Mouse (Mus musculus) limb, embryonic 15.5 days (tissue): ENCODE results near the gene Syce1. TPM values are rescaled to one million over a fixed set of nuclear protein-coding genes. Genes with fewer than 3 reads are reported as not detected.

Source experiments
- ATAC-seq: fragments of 200-750 bp; cut with Nextera tagmentation; 2 replicates; pipeline ENCODE4 v1.8.0; 2017; ENCODE audit warnings: low read depth, moderate TSS enrichment; ENCODE audit not compliant: insufficient number of reproducible peaks, low FRiP score, low TSS enrichment
- H3K27ac ChIP-seq: fragments of 300-500 bp; sonication (generic); 2 replicates; pipeline ENCODE4 v1.5.1; 2015; ENCODE audit warnings: moderate library complexity, mild to moderate bottlenecking, inconsistent platforms
- H3K27me3 ChIP-seq: fragments of 300-500 bp; sonication (generic); 2 replicates; pipeline ENCODE4 v1.6.1; 2015; ENCODE audit warnings: inconsistent platforms
- H3K36me3 ChIP-seq: fragments of 300-500 bp; sonication (generic); 2 replicates; pipeline ENCODE4 v1.6.1; 2015; ENCODE audit warnings: inconsistent platforms
- H3K4me1 ChIP-seq: fragments of 300-500 bp; sonication (generic); 2 replicates; pipeline ENCODE4 v1.6.1; 2015; ENCODE audit warnings: inconsistent platforms
- H3K4me2 ChIP-seq: fragments of 300-500 bp; sonication (generic); 2 replicates; pipeline ENCODE4 v1.6.1; 2015; ENCODE audit warnings: mild to moderate bottlenecking, inconsistent platforms
- H3K4me3 ChIP-seq: fragments of 300-500 bp; sonication (generic); 2 replicates; pipeline ENCODE4 v1.5.1; 2015; ENCODE audit warnings: mild to moderate bottlenecking, inconsistent platforms
- H3K9ac ChIP-seq: fragments of 300-500 bp; sonication (generic); 2 replicates; pipeline ENCODE4 v1.6.1; 2015; ENCODE audit warnings: inconsistent platforms
- H3K9me3 ChIP-seq: fragments of 300-500 bp; sonication (generic); 2 replicates; pipeline ENCODE4 v1.6.1; 2016; ENCODE audit warnings: inconsistent platforms
- WGBS: fragments of 180-500 bp; shearing (Covaris S2); methylation state at CpG from one replicate; pipeline ENCODE4 v1.1.7; 2015; 5-methylcytosine and 5-hydroxymethylcytosine counted together
- polyA plus RNA-seq: library from polyadenylated mRNA; unstranded; fragments of >200 nt; fragmentation: Nextera tagmentation; extraction: Ambion mirVana; gene quantifications from 2 replicates; pipeline ENCODE4 v1.2.1, GENCODE M21; 2015

Syce1 gene
- polyA plus RNA-seq, 1 experiment from 2014 or later = 0.13 TPM

- no peak for ATAC-seq
- H3K9me3 ChIP-seq = no peaks in the 10 kb centered on the region
- H3K27ac ChIP-seq = no peak within 1 kb of the TSS
- no peak within 1 kb of the TSS for H3K4me2 ChIP-seq
- 81% methylated on average over 7 of the region's 7 CpGs for WGBS
- H3K27me3 ChIP-seq = no peaks in the 10 kb centered on the region
- no peak within 1 kb of the TSS for H3K9ac ChIP-seq
- no peaks in the 10 kb centered on the region for H3K4me1 ChIP-seq
- H3K4me3 ChIP-seq = no peak within 1 kb of the TSS
- H3K36me3 ChIP-seq = no peaks in the 10 kb centered on the region
These were observed 24.1 kb downstream of the Syce1 start, which contains the start of gene Cyp2e1 for GRCm38 (mm10) chr7:140763447-140764020. Gene Cyp2e1 (plus strand): TSS chr7:140763739.

DNA sequence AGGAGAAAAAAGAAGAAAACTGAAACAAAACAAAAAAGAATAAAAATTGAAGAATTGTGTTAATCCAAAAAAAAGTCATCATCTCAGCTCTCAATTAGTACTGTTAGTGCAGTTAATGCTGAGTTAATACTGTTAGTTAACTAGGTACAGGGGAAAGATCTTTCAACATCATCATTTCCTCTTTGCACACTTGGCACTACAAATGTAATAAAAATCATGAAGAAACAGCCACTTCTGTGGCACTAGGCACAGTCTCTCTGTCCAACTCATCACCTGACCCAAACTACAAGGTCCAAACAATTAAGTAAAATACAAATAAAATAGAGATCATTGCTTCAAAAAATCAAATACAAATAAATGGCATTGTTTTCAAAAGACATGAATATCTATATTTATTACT is 27.0 kb downstream of the Syce1 start:
- Histone ChIP-seq H3K4me1 (no peaks in the 10 kb centered on the region), H3K27me3 (no peaks in the 10 kb centered on the region), H3K9me3 (no peaks in the 10 kb centered on the region), H3K27ac (no peak overlapping the region), H3K9ac (no peak overlapping the region), H3K4me2 (no peak overlapping the region), H3K4me3 (no peak overlapping the region), H3K36me3 (no peaks in the 10 kb centered on the region)
- no peak for ATAC-seq

DNA sequence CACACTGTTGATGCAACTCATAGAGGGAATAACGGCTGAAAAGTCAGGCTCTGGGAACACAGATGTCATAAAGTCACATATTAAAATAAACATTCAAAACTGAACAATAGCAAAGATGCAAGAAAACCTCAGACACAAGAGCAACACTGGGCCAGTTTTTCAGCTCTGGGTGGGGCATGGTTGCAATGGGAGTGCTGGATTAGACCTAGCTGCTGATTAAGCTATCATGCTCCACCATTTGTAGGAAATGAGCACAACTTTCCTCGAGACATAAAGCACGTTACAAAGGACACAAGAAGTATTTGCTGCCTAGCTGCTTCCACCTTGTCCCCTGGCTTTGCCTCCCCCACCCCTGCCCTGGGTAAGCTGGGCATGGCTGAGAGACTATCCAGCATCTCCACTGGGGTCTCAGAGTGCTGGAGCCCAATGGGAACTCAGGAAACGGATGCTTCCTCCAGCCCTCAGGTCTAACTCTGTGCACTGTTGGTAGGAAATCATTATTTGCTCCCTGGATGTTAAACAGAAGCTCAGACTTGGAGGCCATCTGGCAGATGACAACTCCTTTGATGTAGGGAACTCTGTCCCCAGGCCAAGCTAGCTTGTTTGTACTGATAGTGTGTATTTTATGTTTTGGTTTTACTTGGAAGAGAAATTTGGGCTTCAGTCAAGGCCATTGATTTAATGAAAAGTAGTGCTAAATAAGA is 31.3 kb downstream of the Syce1 start:
- no peaks in the 10 kb centered on the region for H3K27me3 ChIP-seq
- H3K36me3 ChIP-seq = no peaks in the 10 kb centered on the region
- no peak overlapping the region for H3K4me2 ChIP-seq
- H3K4me1 ChIP-seq = no peaks in the 10 kb centered on the region
- H3K27ac ChIP-seq = no peak overlapping the region
- no peak overlapping the region for H3K4me3 ChIP-seq
- 48% methylated on average over 4 of the region's 4 CpGs for WGBS
- H3K9ac ChIP-seq = no peak overlapping the region
- ATAC-seq = no peak
- H3K9me3 ChIP-seq = no peaks in the 10 kb centered on the region

GRCm38 (mm10) chr7:140754556-140754955 is 33.1 kb downstream of the Syce1 start:
- Histone ChIP-seq H3K27ac (no peak overlapping the region), H3K9me3 (no peaks in the 10 kb centered on the region), H3K27me3 (no peaks in the 10 kb centered on the region), H3K4me1 (no peaks in the 10 kb centered on the region), H3K36me3 (no peaks in the 10 kb centered on the region), H3K9ac (no peak overlapping the region), H3K4me3 (no peak overlapping the region), H3K4me2 (no peak overlapping the region)
- no peak for ATAC-seq

DNA sequence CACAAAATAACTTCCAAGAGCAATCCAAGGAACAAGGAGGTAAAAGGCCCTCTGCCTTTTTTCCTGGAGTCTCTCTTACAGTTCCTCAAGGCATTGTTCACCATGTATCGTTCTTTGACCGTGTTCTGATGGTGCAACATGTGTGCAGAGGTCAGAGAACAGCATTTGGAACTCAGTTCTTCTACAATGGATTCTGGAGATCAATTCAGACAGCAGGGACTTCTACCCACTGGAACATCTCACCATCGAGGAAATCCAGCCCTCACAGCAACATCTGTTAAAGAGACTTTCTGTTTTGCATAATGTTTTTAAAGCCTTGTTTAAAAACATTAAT is 38.9 kb downstream of the Syce1 start:
- WGBS = 78% methylated on average over 3 of the region's 3 CpGs
- no peak for ATAC-seq
- no peaks in the 10 kb centered on the region for H3K36me3 ChIP-seq

DNA sequence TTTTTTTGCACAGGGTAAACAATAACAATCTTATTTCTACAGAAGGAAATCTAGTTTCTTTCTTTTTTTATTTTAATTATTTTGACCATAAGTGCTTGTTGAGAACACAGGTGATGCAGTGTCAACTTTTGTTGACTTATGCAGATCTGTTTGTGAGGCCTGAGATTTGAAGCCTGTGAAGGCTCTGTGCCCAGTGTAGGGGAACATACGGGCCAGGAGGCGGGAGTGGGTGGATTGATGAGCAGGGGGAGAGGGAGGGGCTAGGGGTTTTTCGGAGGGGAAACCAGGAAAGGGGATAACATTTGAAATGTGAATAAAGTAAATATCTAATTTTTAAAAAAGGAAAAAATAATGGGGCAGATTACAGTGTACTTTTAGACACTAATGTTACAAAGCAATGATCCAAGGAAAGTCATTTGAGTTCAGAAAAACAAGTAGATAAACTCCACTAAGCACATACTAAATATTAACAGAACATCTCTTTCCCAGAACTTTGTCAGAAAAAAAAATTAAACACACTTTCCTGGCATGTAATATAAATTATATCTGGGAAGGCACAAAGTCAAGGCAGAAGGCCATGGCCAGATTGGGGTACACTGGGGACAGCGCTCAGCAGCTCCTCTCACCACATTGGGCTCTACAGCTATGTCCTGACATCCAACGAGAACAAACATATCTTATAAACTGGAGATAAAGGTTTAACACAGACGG is 39.4 kb downstream of the Syce1 start:
- H3K4me3 ChIP-seq = no peak overlapping the region
- no peak overlapping the region for H3K9ac ChIP-seq
- H3K4me1 ChIP-seq = no peaks in the 10 kb centered on the region
- ATAC-seq = no peak
- H3K27me3 ChIP-seq = no peaks in the 10 kb centered on the region
- no peaks in the 10 kb centered on the region for H3K9me3 ChIP-seq
- no peaks in the 10 kb centered on the region for H3K36me3 ChIP-seq
- H3K4me2 ChIP-seq = no peak overlapping the region
- 80% methylated on average over 6 of the region's 6 CpGs for WGBS
- no peak overlapping the region for H3K27ac ChIP-seq

More for the DNA sequence above, 38.9 kb downstream of the Syce1 start:
- Histone ChIP-seq H3K4me1 (no peaks in the 10 kb centered on the region), H3K4me2 (no peak overlapping the region), H3K4me3 (no peak overlapping the region), H3K27ac (no peak overlapping the region), H3K9me3 (no peaks in the 10 kb centered on the region), H3K9ac (no peak overlapping the region), H3K27me3 (no peaks in the 10 kb centered on the region)

DNA sequence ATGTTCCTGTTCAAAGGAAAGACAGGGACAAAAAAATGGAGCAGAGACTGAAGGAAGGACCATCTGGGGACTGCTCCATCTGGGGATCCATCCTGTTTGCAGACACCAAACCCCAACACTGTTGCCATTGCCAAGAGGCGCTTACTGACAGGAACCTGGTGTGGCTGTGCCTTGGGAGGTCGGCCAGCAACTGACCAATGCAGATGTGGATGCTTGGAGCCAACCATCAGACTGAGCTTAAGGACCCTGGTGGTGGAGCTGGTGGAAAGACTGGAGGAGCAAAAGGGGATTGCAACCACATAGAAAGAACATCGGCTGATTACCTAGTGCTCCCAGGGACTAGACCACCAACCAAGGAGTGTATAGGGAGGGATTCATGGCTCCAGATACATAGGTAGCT is 40.2 kb downstream of the Syce1 start:
- no peak overlapping the region for H3K4me2 ChIP-seq
- no peaks in the 10 kb centered on the region for H3K27me3 ChIP-seq
- H3K4me1 ChIP-seq = no peaks in the 10 kb centered on the region
- H3K36me3 ChIP-seq = no peaks in the 10 kb centered on the region
- no peaks in the 10 kb centered on the region for H3K9me3 ChIP-seq
- H3K4me3 ChIP-seq = no peak overlapping the region
- no peak overlapping the region for H3K9ac ChIP-seq
- H3K27ac ChIP-seq = no peak overlapping the region
- WGBS = 76% methylated on average over 3 of the region's 3 CpGs
- no peak for ATAC-seq

DNA sequence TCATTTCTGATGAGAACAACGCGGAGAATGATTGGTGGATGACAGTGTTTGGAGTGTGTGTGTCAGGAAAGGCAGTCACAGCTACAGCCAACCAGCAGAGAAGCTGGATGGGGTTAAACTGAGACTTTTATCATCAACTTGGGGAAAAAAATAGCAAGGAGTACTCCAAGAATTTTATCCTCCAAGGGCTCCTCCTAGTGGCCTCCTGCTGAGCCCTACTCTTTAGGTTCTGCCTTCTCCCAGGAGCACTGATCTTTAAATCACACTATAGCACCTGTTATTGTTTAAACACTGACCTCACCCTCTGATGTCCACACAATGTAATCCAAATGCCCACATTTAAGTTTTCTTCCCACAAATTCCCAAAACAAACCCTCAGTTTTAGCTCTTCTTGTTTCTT is 54.5 kb downstream of the Syce1 start:
- no peak overlapping the region for H3K27ac ChIP-seq
- H3K4me2 ChIP-seq = no peak overlapping the region
- 70% methylated on average over 2 of the region's 2 CpGs for WGBS
- no peaks in the 10 kb centered on the region for H3K36me3 ChIP-seq
- H3K27me3 ChIP-seq = no peaks in the 10 kb centered on the region
- H3K9me3 ChIP-seq = no peaks in the 10 kb centered on the region
- ATAC-seq = no peak
- no peak overlapping the region for H3K4me3 ChIP-seq
- H3K9ac ChIP-seq = no peak overlapping the region
- no peaks in the 10 kb centered on the region for H3K4me1 ChIP-seq

Other genes with a start within 250 kb of the Syce1 start
- gene Olfr538, start 220.0 kb downstream of the Syce1 start, polyA plus RNA-seq = not detected in 2 replicates
- gene Olfr46, start 186.6 kb downstream of the Syce1 start, polyA plus RNA-seq = not detected in 2 replicates
- not detected in 2 replicates for gene Olfr61, start 158.9 kb downstream of the Syce1 start, polyA plus RNA-seq
- not detected in 2 replicates for gene Olfr53, start 141.4 kb downstream of the Syce1 start, polyA plus RNA-seq
- gene Olfr539, start 127.9 kb downstream of the Syce1 start, polyA plus RNA-seq = 0.03 TPM in 1 of 2 replicates, not detected in the other
- gene Olfr45, start 105.9 kb downstream of the Syce1 start, polyA plus RNA-seq = not detected in 2 replicates
- gene Olfr541, start 90.6 kb downstream of the Syce1 start, polyA plus RNA-seq = not detected in 2 replicates
- not detected in 2 replicates for gene Cyp2e1, start 24.1 kb downstream of the Syce1 start, polyA plus RNA-seq
- 0.67 and 1.00 TPM in 2 replicates for gene Zfp941, start 34.3 kb upstream of the Syce1 start, polyA plus RNA-seq
- gene Urah, start 47.2 kb upstream of the Syce1 start, polyA plus RNA-seq = 38.4 and 59.3 TPM in 2 replicates
- gene Scgb1c1, start 57.7 kb upstream of the Syce1 start, polyA plus RNA-seq = not detected in 2 replicates
- not detected in 2 replicates for gene Odf3, start 60.0 kb upstream of the Syce1 start, polyA plus RNA-seq
- gene Gm45785, start 68.5 kb upstream of the Syce1 start, polyA plus RNA-seq = not detected in 2 replicates
- gene Ric8a, start 69.1 kb upstream of the Syce1 start, polyA plus RNA-seq = 85.7 and 90.6 TPM in 2 replicates
- gene Bet1l, start 69.7 kb upstream of the Syce1 start, polyA plus RNA-seq = 70.7 and 71.6 TPM in 2 replicates
- 201 and 214 TPM in 2 replicates for gene Psmd13, start 94.1 kb upstream of the Syce1 start, polyA plus RNA-seq
- gene Sirt3, start 94.5 kb upstream of the Syce1 start, polyA plus RNA-seq = 22.7 and 25.6 TPM in 2 replicates
- gene Cox8b, start 112.6 kb upstream of the Syce1 start, polyA plus RNA-seq = 19.6 and 58.3 TPM in 2 replicates
- gene Nlrp6, start 133.1 kb upstream of the Syce1 start, polyA plus RNA-seq = 0.28 and 0.45 TPM in 2 replicates
- gene Pgghg, start 153.5 kb upstream of the Syce1 start, polyA plus RNA-seq = 23.1 and 24.9 TPM in 2 replicates
- 46.1 and 62.9 TPM in 2 replicates for gene Ifitm5, start 162.4 kb upstream of the Syce1 start, polyA plus RNA-seq
- gene Gm45717, start 168.1 kb upstream of the Syce1 start, polyA plus RNA-seq = 0.47 TPM in 1 of 2 replicates, not detected in the other
- gene Ifitm2, start 168.1 kb upstream of the Syce1 start, polyA plus RNA-seq = 1,488 and 1,547 TPM in 2 replicates
- 71.7 and 74.6 TPM in 2 replicates for gene Ifitm1, start 179.4 kb upstream of the Syce1 start, polyA plus RNA-seq
- gene Ifitm3, start 222.9 kb upstream of the Syce1 start, polyA plus RNA-seq = 217 and 218 TPM in 2 replicates
- 1.0 and 1.3 TPM in 2 replicates for gene Ifitm6, start 230.1 kb upstream of the Syce1 start, polyA plus RNA-seq
- not detected in 2 replicates for gene Gm17387, start 241.3 kb upstream of the Syce1 start, polyA plus RNA-seq